Mouse (Mus musculus) lung, postnatal 0 days (tissue): ENCODE results near the gene Cpne8.

ENCODE experiments used
- CTCF ChIP-seq: IDR thresholded peaks from 2 replicates; pipeline ENCODE4 v1.5.1; 2016; ENCODE audit warnings: antibody characterized with exemption, mild to moderate bottlenecking
- EP300 ChIP-seq: IDR thresholded peaks from 2 replicates; pipeline ENCODE4 v1.6.1; 2016; ENCODE audit warnings: antibody characterized with exemption, mild to moderate bottlenecking, control low read depth

DNA sequence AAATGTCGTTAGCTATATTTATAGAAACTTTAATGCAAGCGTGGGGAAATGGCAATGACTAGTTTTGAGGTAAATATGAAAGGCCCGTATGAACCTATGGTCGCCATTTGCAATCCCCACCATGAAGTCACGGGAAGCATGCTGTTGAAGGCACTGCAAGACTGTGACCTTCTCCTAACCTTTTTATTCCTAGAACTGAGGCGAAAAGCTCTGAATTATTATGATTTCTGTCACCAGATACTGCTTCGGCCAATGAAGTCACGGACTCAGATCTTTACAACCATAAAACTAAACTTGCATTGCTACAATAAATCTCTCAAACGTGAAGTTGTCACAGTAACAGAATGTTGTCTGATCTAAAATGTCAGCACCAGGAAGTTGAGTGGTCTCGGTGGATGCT is 33.4 kb downstream of the Cpne8 start:
- TF ChIP-seq EP300 (no peak), CTCF (no peak)
